Mouse (Mus musculus) kidney, postnatal 0 days (tissue): ENCODE results near the gene Bicd2. TPM values are rescaled to one million over a fixed set of nuclear protein-coding genes. Genes with fewer than 3 reads are reported as not detected.

ENCODE experiments used
- ATAC-seq: fragments of 200-750 bp; cut with Nextera tagmentation; replicated peaks from 2 replicates; pipeline ENCODE4 v1.8.0; 2017; ENCODE audit warnings: low read depth, moderate number of reproducible peaks, moderate TSS enrichment, moderate library complexity; ENCODE audit not compliant: low FRiP score
- DNase-seq: peaks from one replicate; pipeline ENCODE4 v3.0.0-alpha.2; 2016; ENCODE audit warnings: low spot score
- H3K27ac ChIP-seq: fragments of 300-500 bp; sonication (generic); 2 replicates; pipeline ENCODE4 v1.5.1; 2014; ENCODE audit warnings: mild to moderate bottlenecking
- H3K27me3 ChIP-seq: fragments of 300-500 bp; sonication (generic); 2 replicates; pipeline ENCODE4 v1.6.1; 2014; ENCODE audit warnings: low read length, mixed read lengths; ENCODE audit not compliant: insufficient read depth
- H3K36me3 ChIP-seq: fragments of 300-500 bp; sonication (generic); 2 replicates; pipeline ENCODE4 v1.6.1; 2014; ENCODE audit warnings: low read length, mixed read lengths; ENCODE audit not compliant: insufficient read depth
- H3K4me1 ChIP-seq: fragments of 300-500 bp; sonication (generic); replicated peaks from 2 replicates; pipeline ENCODE4 v1.6.1; 2014; ENCODE audit warnings: antibody characterized with exemption, low read length, mixed read lengths; ENCODE audit not compliant: insufficient read depth
- H3K4me2 ChIP-seq: fragments of 300-500 bp; sonication (generic); 2 replicates; pipeline ENCODE4 v1.6.1; 2014; ENCODE audit warnings: mild to moderate bottlenecking, low read length, moderate library complexity, mixed read lengths
- H3K4me3 ChIP-seq: fragments of 300-500 bp; sonication (generic); replicated peaks from 2 replicates; pipeline ENCODE4 v1.5.1; 2014; ENCODE audit warnings: low read depth, low read length
- H3K9ac ChIP-seq: fragments of 300-500 bp; sonication (generic); 2 replicates; pipeline ENCODE4 v1.6.1; 2014; ENCODE audit warnings: low read depth, low read length
- H3K9me3 ChIP-seq: fragments of 300-500 bp; sonication (generic); replicated peaks from 2 replicates; pipeline ENCODE4 v1.6.1; 2016; ENCODE audit warnings: low read length, inconsistent platforms, mixed read lengths
- CTCF ChIP-seq: IDR thresholded peaks from 2 replicates; pipeline ENCODE4 v1.5.1; 2016; ENCODE audit warnings: antibody characterized with exemption, low read depth, mild to moderate bottlenecking, moderate library complexity
- WGBS: fragments of 180-500 bp; shearing (Covaris S2); extraction: QIAGEN DNeasy Blood & Tissue Kit; methylation state at CpG from one replicate; pipeline ENCODE4 v1.1.7; 2014; 5-methylcytosine and 5-hydroxymethylcytosine counted together
- polyA plus RNA-seq: library from polyadenylated mRNA; unstranded; fragments of >200 nt; fragmentation: Nextera tagmentation; extraction: Ambion mirVana; gene quantifications from 2 replicates; pipeline ENCODE4 v1.2.1, GENCODE M21; 2015

Gene Bicd2
- polyA plus RNA-seq, 1 experiment from 2014 or later, result 23.4 TPM

DNA sequence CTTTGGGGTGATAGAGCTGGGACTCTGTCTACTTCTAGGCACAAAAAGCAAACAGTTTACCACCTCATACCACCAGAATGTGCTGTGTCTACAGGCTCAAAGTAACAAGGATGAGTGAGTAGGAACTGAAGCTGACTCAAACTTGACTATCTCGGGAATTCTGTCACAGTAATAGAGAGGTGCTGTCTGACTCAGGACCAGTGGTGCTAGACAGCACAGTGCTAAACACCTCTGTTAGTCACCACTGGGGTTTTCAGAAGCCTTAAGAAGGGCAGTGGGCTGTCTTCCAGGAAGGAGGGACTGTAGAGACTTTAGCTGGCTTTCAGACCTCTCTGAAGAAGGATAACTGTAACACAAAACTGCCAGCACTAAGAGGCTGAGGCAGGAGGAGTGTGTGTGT lies 55.4 kb downstream of the Bicd2 start:
- H3K9ac ChIP-seq, result no peak overlapping the region
- no peaks in the 10 kb centered on the region for H3K9me3 ChIP-seq
- no peak for DNase-seq
- 76% methylated on average over 1 of the region's 1 CpGs for WGBS
- H3K4me2 ChIP-seq, result no peak overlapping the region
- no peaks in the 10 kb centered on the region for H3K27me3 ChIP-seq
- H3K36me3 ChIP-seq, result no peaks in the 10 kb centered on the region
- no peak for ATAC-seq
- no peak overlapping the region for H3K27ac ChIP-seq
- no peak overlapping the region for H3K4me3 ChIP-seq
- no peak for TF ChIP-seq CTCF
- no peaks in the 10 kb centered on the region for H3K4me1 ChIP-seq

DNA sequence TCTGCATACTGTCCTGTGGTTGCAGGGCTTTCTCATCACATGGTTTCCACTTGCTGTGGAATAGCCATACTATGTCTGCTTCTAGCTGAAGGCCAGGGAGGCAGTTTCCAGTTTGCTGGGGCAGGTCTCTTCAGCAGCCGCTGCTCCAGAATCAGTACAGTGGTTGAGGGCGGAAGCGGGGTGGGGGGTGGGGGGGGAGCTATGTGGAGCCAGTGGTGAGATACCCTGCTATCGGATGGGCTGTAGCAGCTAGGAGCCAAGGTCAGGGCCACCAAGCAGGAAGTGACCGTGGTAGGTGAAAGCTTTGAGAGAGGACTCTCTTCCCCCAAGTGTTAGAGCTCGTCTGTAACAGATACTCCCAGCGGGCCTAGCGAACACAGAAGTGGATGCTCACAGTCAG lies 56.8 kb downstream of the Bicd2 start:
- WGBS, result 68% methylated on average over 8 of the region's 8 CpGs
- no peak overlapping the region for H3K4me3 ChIP-seq
- DNase-seq, result no peak
- no peaks in the 10 kb centered on the region for H3K4me1 ChIP-seq
- H3K36me3 ChIP-seq, result no peaks in the 10 kb centered on the region
- H3K9me3 ChIP-seq, result no peaks in the 10 kb centered on the region
- H3K4me2 ChIP-seq, result no peak overlapping the region
- no peak overlapping the region for H3K9ac ChIP-seq
- no peaks in the 10 kb centered on the region for H3K27me3 ChIP-seq
- no peak for ATAC-seq
- no peak for TF ChIP-seq CTCF
- H3K27ac ChIP-seq, result no peak overlapping the region

DNA sequence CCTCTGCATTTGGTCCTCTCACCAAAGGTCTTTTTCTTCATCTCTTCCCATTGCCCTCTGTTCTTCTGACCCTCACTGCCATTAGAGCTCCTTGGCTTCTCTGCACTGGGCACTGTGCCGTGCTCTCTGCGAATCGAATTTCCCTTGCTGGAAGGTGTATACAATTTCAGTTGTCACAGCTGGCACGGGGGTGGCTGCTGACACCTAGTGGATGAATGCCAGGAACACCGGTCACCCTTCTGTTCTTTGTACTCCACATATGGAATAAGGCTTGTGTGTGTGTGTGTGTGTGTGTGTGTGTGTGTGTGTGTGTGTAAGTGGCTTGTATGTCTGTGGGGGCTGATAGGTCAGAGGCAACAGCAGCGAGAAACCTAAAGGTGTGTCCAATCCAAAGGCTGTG lies 58.8 kb downstream of the Bicd2 start:
- no peak overlapping the region for H3K4me2 ChIP-seq
- no peaks in the 10 kb centered on the region for H3K4me1 ChIP-seq
- no peak overlapping the region for H3K9ac ChIP-seq
- H3K27ac ChIP-seq, result no peak overlapping the region
- no peak overlapping the region for H3K4me3 ChIP-seq
- peak; percentile 86 for DNase-seq
- H3K9me3 ChIP-seq, result no peaks in the 10 kb centered on the region
- no peaks in the 10 kb centered on the region for H3K36me3 ChIP-seq
- ATAC-seq, result peak; percentile 72
- TF ChIP-seq CTCF, result peak; percentile 79
- H3K27me3 ChIP-seq, result no peaks in the 10 kb centered on the region
- WGBS, result 29% methylated on average over 6 of the region's 6 CpGs

DNA sequence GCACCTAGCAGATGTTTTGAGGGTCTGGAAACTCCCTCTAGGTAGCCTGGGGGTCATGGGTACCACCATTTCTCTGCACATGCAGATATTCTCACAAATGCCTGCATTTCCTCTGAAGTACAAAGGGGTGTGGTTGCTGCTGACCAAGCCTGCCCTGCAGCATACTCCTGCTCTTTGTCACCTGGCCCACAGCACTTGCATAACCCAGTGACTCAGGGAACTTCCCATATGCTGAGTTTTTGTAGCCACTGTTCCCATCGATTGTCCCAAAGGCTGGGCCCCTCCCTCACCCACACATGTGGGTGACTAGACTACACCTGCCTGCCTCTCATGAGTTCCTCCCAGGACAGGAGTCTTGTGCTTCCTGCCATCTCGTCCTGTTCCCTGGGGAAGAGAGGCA lies 61.2 kb downstream of the Bicd2 start:
- TF ChIP-seq CTCF, result no peak
- no peak overlapping the region for H3K27ac ChIP-seq
- no peak overlapping the region for H3K4me2 ChIP-seq
- H3K4me3 ChIP-seq, result no peak overlapping the region
- no peaks in the 10 kb centered on the region for H3K27me3 ChIP-seq
- H3K4me1 ChIP-seq, result no peaks in the 10 kb centered on the region
- no peaks in the 10 kb centered on the region for H3K9me3 ChIP-seq
- no peak for DNase-seq
- ATAC-seq, result 0 out of 2 replicates have a peak, but pooled peaks have one; percentile 36
- 75% methylated on average over 2 of the region's 2 CpGs for WGBS
- H3K36me3 ChIP-seq, result no peaks in the 10 kb centered on the region
- H3K9ac ChIP-seq, result no peak overlapping the region

DNA sequence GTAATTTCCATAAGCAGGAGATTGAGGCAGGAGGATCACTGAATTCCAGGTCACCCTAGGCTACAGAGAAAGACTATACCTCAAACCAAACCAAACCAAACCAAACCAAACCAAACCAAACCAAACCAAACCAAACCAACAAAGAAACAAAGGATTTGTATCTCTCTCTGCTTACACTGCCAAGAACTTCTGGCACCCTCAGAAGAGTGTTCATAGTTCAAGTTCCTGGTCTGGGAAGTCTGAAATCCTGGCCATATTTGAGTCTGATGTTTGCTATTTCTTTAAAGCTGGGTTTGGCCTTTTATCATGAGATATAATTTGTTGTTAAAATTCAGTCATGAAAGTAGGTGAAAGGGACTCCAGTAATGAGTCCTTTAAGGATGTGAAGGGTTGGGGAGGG lies 66.4 kb downstream of the Bicd2 start:
- DNase-seq (no peak), ATAC-seq (no peak)
- no peaks in the 10 kb centered on the region for H3K4me1 ChIP-seq
- H3K4me2 ChIP-seq, result no peak overlapping the region
- no peaks in the 10 kb centered on the region for H3K9me3 ChIP-seq
- no peaks in the 10 kb centered on the region for H3K27me3 ChIP-seq
- TF ChIP-seq CTCF, result no peak
- H3K4me3 ChIP-seq, result no peak overlapping the region
- H3K36me3 ChIP-seq, result no peaks in the 10 kb centered on the region
- no peak overlapping the region for H3K27ac ChIP-seq
- H3K9ac ChIP-seq, result no peak overlapping the region

DNA sequence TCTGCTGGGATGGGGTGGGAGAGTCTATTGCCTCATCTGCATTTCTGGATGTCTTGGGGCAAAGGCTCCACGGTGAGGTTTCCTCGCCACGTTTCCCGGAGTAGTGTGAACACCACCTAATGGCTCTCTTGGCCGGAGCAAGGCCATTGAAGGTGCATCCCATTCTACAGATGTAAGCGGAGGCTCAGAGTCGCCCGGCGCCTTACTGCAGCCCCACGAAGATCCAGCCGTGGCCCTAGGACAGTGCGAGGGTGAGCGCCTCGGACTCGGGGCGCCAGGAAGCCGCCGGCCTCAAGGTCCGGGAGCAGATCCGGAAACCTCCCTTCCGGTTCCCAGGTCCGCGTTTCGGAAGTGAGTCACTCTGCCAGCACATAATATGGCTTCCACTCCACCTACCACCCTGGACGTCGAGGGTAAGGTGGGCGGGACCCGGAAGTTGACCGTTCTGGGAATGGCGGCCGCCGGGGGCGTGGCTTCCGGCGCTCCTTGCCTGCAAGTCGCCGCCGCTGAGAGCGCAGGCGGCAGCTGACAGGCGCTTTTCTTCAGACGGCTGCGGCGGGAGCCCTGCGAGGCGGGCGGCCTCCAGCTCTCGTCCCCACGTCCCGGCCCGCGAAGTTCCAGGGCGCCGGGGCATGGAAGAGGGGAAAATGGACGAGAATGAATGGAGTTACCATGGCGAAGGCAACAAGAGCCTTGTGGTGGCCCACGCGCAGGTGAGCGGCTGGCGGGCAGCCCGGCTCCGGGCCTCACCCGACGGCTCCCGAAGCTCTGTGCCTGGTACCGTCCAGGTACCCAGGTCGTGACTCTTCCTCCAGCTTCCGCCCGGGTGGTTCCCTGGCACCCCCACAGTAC lies 79.6 kb downstream of the Bicd2 start, which contains the start of gene Ippk:
Gene Ippk (plus strand): TSS at position 496 of the 852 bp plus-strand sequence.
- H3K27me3 ChIP-seq, result no peaks in the 10 kb centered on the region
- H3K36me3 ChIP-seq, result no peaks in the 10 kb centered on the region
- peak; percentile 17; the same call in 1 of the 2 replicates for TF ChIP-seq CTCF
- under 1% methylated on average over 69 of the region's 69 CpGs for WGBS
- ATAC-seq (peak; percentile 98), DNase-seq (peak; percentile 99)
- H3K9ac ChIP-seq, result peak within 1 kb of the TSS; percentile 74
- H3K9me3 ChIP-seq, result no peaks in the 10 kb centered on the region
- peak within 1 kb of the TSS; percentile 72 for H3K4me2 ChIP-seq
- peaks cover 17% of the 10 kb centered on the region; the same call in 1 of the 2 replicates for H3K4me1 ChIP-seq
- H3K27ac ChIP-seq, result peak within 1 kb of the TSS; percentile 89
- H3K4me3 ChIP-seq, result peak within 1 kb of the TSS; percentile 60
